Mouse (Mus musculus) midbrain, embryonic 12.5 days (tissue): ENCODE results near the gene Natd1. TPM values are rescaled to one million over a fixed set of nuclear protein-coding genes. Genes with fewer than 3 reads are reported as not detected.
"Not testable (repeated sequence)": the region's sequence is repeated elsewhere in the genome, so short reads cannot be mapped to it uniquely, and the experiment has no call there.

Experiments used
- ATAC-seq: fragments of 200-750 bp; cut with Nextera tagmentation; 2 replicates; pipeline ENCODE4 v1.8.0; 2017; ENCODE audit warnings: low read depth, moderate TSS enrichment, moderate library complexity; ENCODE audit not compliant: low FRiP score
- H3K27ac ChIP-seq: fragments of 300-500 bp; sonication (generic); replicated peaks from 2 replicates; pipeline ENCODE4 v1.5.1; 2016; ENCODE audit warnings: mild to moderate bottlenecking
- H3K27me3 ChIP-seq: fragments of 300-500 bp; sonication (generic); 2 replicates; pipeline ENCODE4 v1.6.1; 2016; ENCODE audit warnings: mild to moderate bottlenecking
- H3K36me3 ChIP-seq: fragments of 300-500 bp; sonication (generic); 2 replicates; pipeline ENCODE4 v1.6.1; 2016
- H3K4me1 ChIP-seq: fragments of 300-500 bp; sonication (generic); 2 replicates; pipeline ENCODE4 v1.6.1; 2016
- H3K4me2 ChIP-seq: fragments of 300-500 bp; sonication (generic); replicated peaks from 2 replicates; pipeline ENCODE4 v1.6.1; 2016; ENCODE audit warnings: mild to moderate bottlenecking, moderate library complexity
- H3K4me3 ChIP-seq: fragments of 300-500 bp; sonication (generic); 2 replicates; pipeline ENCODE4 v1.5.1; 2016; ENCODE audit warnings: mild to moderate bottlenecking
- H3K9ac ChIP-seq: fragments of 300-500 bp; sonication (generic); replicated peaks from 2 replicates; pipeline ENCODE4 v1.6.1; 2016; ENCODE audit warnings: mild to moderate bottlenecking, moderate library complexity
- H3K9me3 ChIP-seq: fragments of 300-500 bp; sonication (generic); 2 replicates; pipeline ENCODE4 v1.6.1; 2016; ENCODE audit warnings: mild to moderate bottlenecking
- WGBS: fragments of 180-500 bp; shearing (Covaris S2); methylation state at CpG from one replicate; pipeline ENCODE4 v1.1.7; 2016; 5-methylcytosine and 5-hydroxymethylcytosine counted together
- polyA plus RNA-seq: library from polyadenylated mRNA; unstranded; fragments of >200 nt; fragmentation: Nextera tagmentation; extraction: Ambion mirVana; gene quantifications from 2 replicates; pipeline ENCODE4 v1.2.1, GENCODE M21; 2016

Natd1 gene
- polyA plus RNA-seq, 1 experiment from 2014 or later = 27.3 TPM

GRCm38 (mm10) chr11:60909626-60910025, 4.9 kb downstream of the Natd1 start:
- Histone ChIP-seq H3K4me1 (peaks cover 24% of the 10 kb centered on the region), H3K4me3 (no peak overlapping the region), H3K36me3 (peaks cover 20% of the 10 kb centered on the region), H3K9ac (no peak overlapping the region), H3K27ac (no peak overlapping the region), H3K27me3 (no peaks in the 10 kb centered on the region), H3K4me2 (no peak overlapping the region), H3K9me3 (no peaks in the 10 kb centered on the region)
- no peak for ATAC-seq
- WGBS = 80% methylated on average over 1 of the region's 1 CpGs

DNA sequence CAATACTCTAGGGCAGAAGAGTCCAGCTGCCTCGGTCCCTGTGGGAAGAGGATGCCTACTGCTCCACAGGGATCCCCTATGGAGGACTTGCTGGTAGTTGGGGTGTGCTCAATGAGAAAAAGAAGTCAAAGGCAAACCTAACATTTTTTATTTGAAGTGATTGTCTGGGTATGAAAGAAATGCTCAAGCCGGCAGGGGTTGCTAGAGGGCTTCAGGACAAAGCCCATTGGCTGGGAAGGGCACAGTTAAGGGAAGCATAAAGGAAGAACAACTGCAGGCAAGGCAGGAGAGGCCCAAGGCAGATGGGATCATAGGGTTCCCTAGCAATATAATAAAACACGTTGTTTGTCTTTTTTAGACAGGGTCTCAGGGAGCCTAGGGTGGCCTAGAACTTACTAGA, 6.5 kb downstream of the Natd1 start:
- H3K36me3 ChIP-seq = peaks cover 35% of the 10 kb centered on the region
- no peak overlapping the region for H3K27ac ChIP-seq
- 71% methylated on average over 3 of the region's 3 CpGs for WGBS
- no peak overlapping the region for H3K9ac ChIP-seq
- peaks cover 17% of the 10 kb centered on the region for H3K4me1 ChIP-seq
- no peak overlapping the region for H3K4me3 ChIP-seq
- H3K27me3 ChIP-seq = no peaks in the 10 kb centered on the region
- no peaks in the 10 kb centered on the region for H3K9me3 ChIP-seq
- no peak overlapping the region for H3K4me2 ChIP-seq
- ATAC-seq = no peak

DNA sequence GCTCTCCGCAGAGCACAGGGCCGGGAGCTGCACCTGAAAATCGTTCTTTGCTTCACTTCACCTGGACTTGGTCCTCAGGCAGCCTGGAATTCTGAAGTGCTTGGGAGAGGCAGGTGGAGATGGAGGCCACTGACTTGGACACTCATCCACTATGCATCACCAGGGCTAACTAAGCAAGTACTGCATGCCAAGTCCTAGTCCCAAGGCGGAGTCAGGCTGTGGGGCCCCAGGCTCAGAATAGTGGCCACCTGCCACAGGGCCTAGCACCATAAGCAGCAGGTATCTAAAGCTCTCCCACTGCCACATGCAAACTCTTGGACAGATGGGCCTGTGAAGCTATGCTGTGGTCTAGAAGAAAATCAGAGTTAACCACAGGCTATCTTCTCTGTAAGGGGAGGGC, 8.1 kb downstream of the Natd1 start:
- 93% methylated on average over 4 of the region's 4 CpGs for WGBS
- Histone ChIP-seq H3K9me3 (no peaks in the 10 kb centered on the region), H3K36me3 (peaks cover 36% of the 10 kb centered on the region), H3K4me3 (no peak overlapping the region), H3K4me1 (0 out of 2 replicates have a peak, but pooled peaks cover 2% of the 10 kb centered on the region), H3K9ac (no peak overlapping the region), H3K27me3 (no peaks in the 10 kb centered on the region), H3K27ac (no peak overlapping the region), H3K4me2 (no peak overlapping the region)
- no peak for ATAC-seq

DNA sequence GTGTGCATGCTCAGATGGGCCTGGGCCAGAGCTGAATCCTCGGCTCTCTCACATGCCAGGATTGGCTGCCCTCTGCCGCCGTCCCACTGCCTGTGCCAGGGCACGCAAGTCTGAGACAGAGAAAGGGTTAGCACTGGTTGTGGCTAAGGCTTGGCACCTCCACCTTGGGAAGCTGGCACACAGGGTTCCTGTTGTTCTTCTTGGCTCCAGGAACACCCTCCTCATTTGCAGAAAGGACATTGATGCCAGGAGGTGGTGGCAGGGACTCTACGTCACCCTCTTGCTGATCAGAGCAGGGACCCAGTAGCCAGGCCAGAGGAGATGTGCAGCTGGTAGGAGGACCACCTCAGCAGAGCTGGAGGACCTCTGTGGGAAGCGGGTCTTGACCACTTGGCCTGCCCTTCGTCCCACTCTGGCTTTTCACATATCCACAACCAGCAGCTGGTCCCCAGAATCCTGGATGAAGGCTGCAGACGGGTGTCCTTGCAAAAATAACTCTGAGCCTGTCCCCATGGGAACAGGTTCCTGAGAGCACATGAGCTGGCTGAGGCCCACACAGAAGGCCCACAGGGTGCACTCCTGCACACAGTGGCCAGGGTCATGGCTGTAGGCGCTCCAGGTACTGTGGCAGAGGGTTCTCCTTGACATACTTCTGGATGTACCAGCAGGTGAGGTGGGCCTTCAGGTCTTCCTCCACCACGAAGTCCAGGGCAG, 9.0 kb downstream of the Natd1 start:
- Histone ChIP-seq H3K4me2 (no peak overlapping the region), H3K4me3 (no peak overlapping the region), H3K9ac (no peak overlapping the region), H3K27me3 (no peaks in the 10 kb centered on the region), H3K9me3 (no peaks in the 10 kb centered on the region), H3K27ac (no peak overlapping the region), H3K36me3 (peaks cover 36% of the 10 kb centered on the region), H3K4me1 (no peaks in the 10 kb centered on the region)
- no peak for ATAC-seq
- 89% methylated on average over 10 of the region's 10 CpGs for WGBS

DNA sequence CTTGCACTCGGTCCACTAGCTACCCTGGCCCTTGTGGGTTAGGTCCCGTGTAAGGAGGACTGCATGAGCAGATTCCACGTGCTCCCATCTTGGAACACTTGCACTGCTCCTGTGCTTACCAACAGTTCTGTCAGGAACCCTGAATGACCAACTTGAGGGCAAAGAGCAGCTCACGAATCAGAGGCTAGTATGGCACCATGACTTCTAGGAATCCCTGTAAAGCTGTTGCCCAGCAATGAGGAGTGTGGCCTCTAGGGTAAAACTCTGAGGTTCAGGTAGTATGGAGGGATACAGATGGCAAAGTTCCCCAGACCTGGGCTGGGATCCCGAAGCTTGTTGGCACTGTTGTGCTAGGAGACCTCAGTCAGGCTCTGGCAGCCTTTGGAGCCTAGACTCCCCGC, 10.9 kb downstream of the Natd1 start:
- Histone ChIP-seq H3K27me3 (no peaks in the 10 kb centered on the region), H3K4me1 (no peaks in the 10 kb centered on the region), H3K4me3 (no peak overlapping the region), H3K4me2 (no peak overlapping the region), H3K36me3 (peaks cover 36% of the 10 kb centered on the region), H3K27ac (no peak overlapping the region), H3K9me3 (no peaks in the 10 kb centered on the region), H3K9ac (no peak overlapping the region)
- ATAC-seq = no peak
- 90% methylated on average over 6 of the region's 6 CpGs for WGBS

- no peak overlapping the region for H3K4me2 ChIP-seq
- no peak overlapping the region for H3K27ac ChIP-seq
- 80% methylated on average over 4 of the region's 4 CpGs for WGBS
- H3K4me1 ChIP-seq = no peaks in the 10 kb centered on the region
- no peaks in the 10 kb centered on the region for H3K9me3 ChIP-seq
- H3K9ac ChIP-seq = no peak overlapping the region
- no peak overlapping the region for H3K4me3 ChIP-seq
- H3K36me3 ChIP-seq = peaks cover 36% of the 10 kb centered on the region
- no peak for ATAC-seq
- no peaks in the 10 kb centered on the region for H3K27me3 ChIP-seq
Observed at GRCm38 (mm10) chr11:60902486-60902885, 12.1 kb downstream of the Natd1 start.

- 87% methylated on average over 7 of the region's 7 CpGs for WGBS
- Histone ChIP-seq H3K4me1 (no peaks in the 10 kb centered on the region), H3K9ac (no peak overlapping the region), H3K27me3 (peaks cover 3% of the 10 kb centered on the region; the same call in 1 of the 2 replicates), H3K27ac (no peak overlapping the region), H3K36me3 (peaks cover 36% of the 10 kb centered on the region), H3K9me3 (no peaks in the 10 kb centered on the region), H3K4me2 (no peak overlapping the region), H3K4me3 (no peak overlapping the region)
- no peak for ATAC-seq
Observed at GRCm38 (mm10) chr11:60902001-60902400, 12.5 kb downstream of the Natd1 start.

GRCm38 (mm10) chr11:60895915-60896314, 18.6 kb downstream of the Natd1 start:
- no peak for ATAC-seq
- no peak overlapping the region for H3K4me3 ChIP-seq
- H3K9me3 ChIP-seq = no peaks in the 10 kb centered on the region
- H3K27ac ChIP-seq = no peak overlapping the region
- no peaks in the 10 kb centered on the region for H3K4me1 ChIP-seq
- no peak overlapping the region for H3K9ac ChIP-seq
- WGBS = 41% methylated on average over 4 of the region's 4 CpGs
- H3K27me3 ChIP-seq = peaks cover 6% of the 10 kb centered on the region; the same call in 1 of the 2 replicates
- H3K36me3 ChIP-seq = no peaks in the 10 kb centered on the region
- no peak overlapping the region for H3K4me2 ChIP-seq

DNA sequence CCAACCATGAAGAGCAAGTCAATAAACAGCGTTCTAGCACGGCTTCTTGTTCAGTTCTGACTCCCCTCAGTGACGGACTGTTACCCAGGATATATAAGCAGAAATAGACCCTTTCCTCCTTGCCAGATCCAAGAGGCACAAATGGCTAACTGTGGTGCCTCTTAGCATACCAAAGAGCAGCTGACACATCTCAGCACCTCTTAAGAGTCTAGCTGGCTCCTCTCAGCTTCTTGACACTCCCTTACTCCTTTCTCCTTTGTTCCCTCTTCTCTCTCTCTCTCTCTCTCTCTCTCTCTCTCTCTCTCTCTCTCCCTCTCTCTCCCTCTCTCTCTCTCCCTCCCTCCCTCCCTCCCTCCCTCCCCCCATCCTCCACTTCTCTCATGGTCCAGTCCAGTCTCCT, 23.8 kb downstream of the Natd1 start:
- H3K9ac ChIP-seq = no peak overlapping the region
- 64% methylated on average over 3 of the region's 3 CpGs for WGBS
- H3K27ac ChIP-seq = no peak overlapping the region
- H3K4me3 ChIP-seq = no peak overlapping the region
- H3K36me3 ChIP-seq = no peaks in the 10 kb centered on the region
- no peak overlapping the region for H3K4me2 ChIP-seq
- no peaks in the 10 kb centered on the region for H3K9me3 ChIP-seq
- H3K4me1 ChIP-seq = no peaks in the 10 kb centered on the region
- ATAC-seq = no peak
- no peaks in the 10 kb centered on the region for H3K27me3 ChIP-seq

GRCm38 (mm10) chr11:60890286-60890685, 24.3 kb downstream of the Natd1 start:
- H3K4me3 ChIP-seq = no peak overlapping the region
- H3K9ac ChIP-seq = no peak overlapping the region
- no peaks in the 10 kb centered on the region for H3K9me3 ChIP-seq
- no peak overlapping the region for H3K27ac ChIP-seq
- 72% methylated on average over 6 of the region's 6 CpGs for WGBS
- H3K4me2 ChIP-seq = no peak overlapping the region
- no peaks in the 10 kb centered on the region for H3K4me1 ChIP-seq
- no peaks in the 10 kb centered on the region for H3K36me3 ChIP-seq
- no peaks in the 10 kb centered on the region for H3K27me3 ChIP-seq
- no peak for ATAC-seq

DNA sequence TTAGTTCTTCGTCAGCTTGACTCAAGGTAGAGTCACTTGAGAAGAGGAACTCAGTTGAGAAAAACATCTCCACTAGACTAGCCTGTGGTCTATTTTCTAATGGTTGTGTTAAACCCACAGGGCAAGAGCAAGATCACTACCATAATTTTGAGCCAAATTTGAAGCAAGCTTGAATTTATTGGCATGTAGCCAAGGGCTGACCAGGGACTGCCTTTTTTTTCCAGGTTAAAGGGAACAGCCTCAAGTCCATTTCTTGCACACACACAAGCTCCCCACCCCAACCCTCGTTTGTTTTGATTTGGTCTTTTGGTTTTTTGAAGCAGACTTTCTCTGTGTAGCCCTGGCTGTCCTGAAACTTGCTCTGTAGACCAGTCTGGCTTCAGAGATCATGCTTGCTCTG, 24.7 kb downstream of the Natd1 start:
- WGBS = 68% methylated on average over 2 of the region's 2 CpGs

DNA sequence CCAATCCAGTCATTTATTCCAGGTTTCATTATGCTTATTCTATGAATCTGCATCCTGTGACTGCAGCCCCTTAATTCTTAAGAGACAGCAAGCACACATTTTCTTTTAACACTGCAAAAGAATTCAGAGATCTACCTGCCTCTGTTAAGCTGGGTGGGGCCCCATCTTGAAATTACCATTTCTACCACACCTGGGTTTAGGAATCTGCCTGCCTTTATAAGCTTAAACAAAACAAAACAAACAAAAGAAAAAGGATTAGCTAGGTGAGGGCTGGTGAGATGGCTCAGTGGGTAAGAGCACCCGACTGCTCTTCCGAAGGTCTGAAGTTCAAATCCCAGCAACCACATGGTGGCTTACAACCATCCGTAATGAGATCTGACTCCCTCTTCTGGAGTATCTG, 27.6 kb downstream of the Natd1 start:
- H3K4me1 ChIP-seq, ATAC-seq, H3K27me3 ChIP-seq, H3K9ac ChIP-seq, H3K4me3 ChIP-seq, H3K4me2 ChIP-seq, H3K9me3 ChIP-seq, H3K27ac ChIP-seq, H3K36me3 ChIP-seq: not testable (repeated sequence)
- WGBS = 84% methylated on average over 3 of the region's 3 CpGs

More for the DNA sequence above, 24.7 kb downstream of the Natd1 start:
- Histone ChIP-seq H3K4me1 (no peaks in the 10 kb centered on the region), H3K9ac (no peak overlapping the region), H3K4me2 (no peak overlapping the region), H3K36me3 (no peaks in the 10 kb centered on the region), H3K27ac (no peak overlapping the region), H3K9me3 (no peaks in the 10 kb centered on the region), H3K4me3 (no peak overlapping the region), H3K27me3 (no peaks in the 10 kb centered on the region)
- no peak for ATAC-seq

DNA sequence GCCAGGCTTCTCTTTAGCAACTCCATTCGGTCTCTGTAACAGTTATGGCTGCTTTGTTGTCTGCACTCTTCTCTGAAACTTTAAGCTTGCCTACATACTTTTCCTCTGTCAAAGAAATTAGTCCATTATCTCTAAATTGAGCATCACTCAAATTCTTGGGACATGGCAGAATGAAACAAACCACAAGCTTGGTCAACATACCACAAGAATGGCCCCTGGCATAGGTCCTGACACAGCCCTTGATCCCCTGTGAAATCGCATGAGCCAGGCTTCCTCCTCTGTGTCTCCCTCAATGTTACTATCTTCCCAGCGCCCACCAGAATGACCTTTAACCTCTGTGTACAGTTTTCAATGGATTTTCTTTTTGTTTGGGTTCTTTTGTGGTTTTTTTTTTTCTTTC, 32.2 kb downstream of the Natd1 start:
- Histone ChIP-seq H3K27me3 (no peaks in the 10 kb centered on the region), H3K9me3 (no peaks in the 10 kb centered on the region), H3K27ac (no peak overlapping the region), H3K36me3 (no peaks in the 10 kb centered on the region), H3K4me1 (peaks cover 10% of the 10 kb centered on the region), H3K4me2 (no peak overlapping the region), H3K9ac (no peak overlapping the region), H3K4me3 (no peak overlapping the region)
- WGBS = 73% methylated on average over 3 of the region's 3 CpGs
- ATAC-seq = no peak
